Mouse (Mus musculus): ENCODE results near the gene Fam89a.

- no peak for TF ChIP-seq CTCF (IDR thresholded peaks at IDR 0.05; ENCODE audit: extremely low read depth, insufficient read length, insufficient replicate concordance, low read depth, low read length)
- no peak for TF ChIP-seq POLR2A (IDR thresholded peaks at IDR 0.05; ENCODE audit: low read depth, low read length)
These were observed 56.1 kb downstream of the Fam89a start for GRCm38 (mm10) chr8:124695424-124696100.
